Mouse (Mus musculus) kidney, embryonic 16.5 days (tissue): Measurements from ENCODE around the gene Raet1e. TPM values are rescaled to one million over a fixed set of nuclear protein-coding genes. Genes with fewer than 3 reads are reported as not detected.
"Not testable (repeated sequence)": the region's sequence is repeated elsewhere in the genome, so short reads cannot be mapped to it uniquely, and the experiment has no call there.

Experiments
- ATAC-seq: fragments of 200-750 bp; cut with Nextera tagmentation; 2 replicates; pipeline ENCODE4 v1.8.0; 2017; ENCODE audit warnings: moderate TSS enrichment; ENCODE audit not compliant: low FRiP score, low TSS enrichment
- H3K27ac ChIP-seq: fragments of 300-500 bp; sonication (generic); 2 replicates; pipeline ENCODE4 v1.5.1; 2014; ENCODE audit warnings: low read length
- H3K27me3 ChIP-seq: fragments of 300-500 bp; sonication (generic); 2 replicates; pipeline ENCODE4 v1.6.1; 2014; ENCODE audit warnings: low read length, control low read depth, mixed read lengths; ENCODE audit not compliant: insufficient read depth
- H3K36me3 ChIP-seq: fragments of 300-500 bp; sonication (generic); 2 replicates; pipeline ENCODE4 v1.6.1; 2014; ENCODE audit warnings: low read length, control low read depth, mixed read lengths; ENCODE audit not compliant: insufficient read depth
- H3K4me1 ChIP-seq: fragments of 300-500 bp; sonication (generic); 2 replicates; pipeline ENCODE4 v1.6.1; 2014; ENCODE audit warnings: low read length, control low read depth, mixed read lengths; ENCODE audit not compliant: insufficient read depth
- H3K4me2 ChIP-seq: fragments of 300-500 bp; sonication (generic); replicated peaks from 2 replicates; pipeline ENCODE4 v1.6.1; 2014; ENCODE audit warnings: low read depth, low read length
- H3K4me3 ChIP-seq: fragments of 300-500 bp; sonication (generic); 2 replicates; pipeline ENCODE4 v1.5.1; 2014; ENCODE audit warnings: mild to moderate bottlenecking, low read length
- H3K9ac ChIP-seq: fragments of 300-500 bp; sonication (generic); replicated peaks from 2 replicates; pipeline ENCODE4 v1.6.1; 2014; ENCODE audit warnings: low read length
- H3K9me3 ChIP-seq: fragments of 300-500 bp; sonication (generic); 2 replicates; pipeline ENCODE4 v1.6.1; 2016; ENCODE audit warnings: low read length, control low read depth
- WGBS: fragments of 180-500 bp; shearing (Covaris S2); extraction: QIAGEN DNeasy Blood & Tissue Kit; methylation state at CpG from one replicate; pipeline ENCODE4 v1.1.7; 2014; 5-methylcytosine and 5-hydroxymethylcytosine counted together
- polyA plus RNA-seq: library from polyadenylated mRNA; unstranded; fragments of >200 nt; fragmentation: Nextera tagmentation; extraction: Ambion mirVana; gene quantifications from 2 replicates; pipeline ENCODE4 v1.2.1, GENCODE M21; 2015

Gene Raet1e
- polyA plus RNA-seq, 1 experiment from 2014 or later = 13.1 TPM

- not testable (repeated sequence) for ATAC-seq, H3K4me2 ChIP-seq, H3K9ac ChIP-seq, H3K27me3 ChIP-seq, H3K36me3 ChIP-seq, H3K27ac ChIP-seq, H3K4me1 ChIP-seq, H3K9me3 ChIP-seq, H3K4me3 ChIP-seq
- 0% methylated on average over 1 of the region's 1 CpGs for WGBS
These were observed 238.3 kb downstream of the Raet1e start for GRCm38 (mm10) chr10:22396680-22397079.

GRCm38 (mm10) chr10:22402225-22402917 is 244.0 kb downstream of the Raet1e start:
- H3K9me3 ChIP-seq, H3K36me3 ChIP-seq, H3K27ac ChIP-seq, H3K9ac ChIP-seq, H3K4me2 ChIP-seq, H3K4me3 ChIP-seq, H3K4me1 ChIP-seq, H3K27me3 ChIP-seq: not testable (repeated sequence)
- 4% methylated on average over 9 of the region's 11 CpGs for WGBS
- ATAC-seq = peak; percentile 90

GRCm38 (mm10) chr10:22413702-22414494 is 255.5 kb downstream of the Raet1e start:
- H3K27me3 ChIP-seq, H3K4me3 ChIP-seq, H3K9ac ChIP-seq, H3K4me2 ChIP-seq, H3K9me3 ChIP-seq, H3K36me3 ChIP-seq, H3K4me1 ChIP-seq, H3K27ac ChIP-seq: not testable (repeated sequence)
- ATAC-seq = peak; percentile 85
- 0% methylated on average over 1 of the region's 8 CpGs for WGBS

Other genes starting within 250 kb of the Raet1e start
- not detected in 2 replicates for gene 4930444G20Rik, start 90.5 kb upstream of the Raet1e start, polyA plus RNA-seq
- gene E030030I06Rik, start 9.3 kb upstream of the Raet1e start, polyA plus RNA-seq = 30.1 and 31.6 TPM in 2 replicates
- gene H60b, start within 50 bp of the Raet1e start, polyA plus RNA-seq = 1.5 and 1.7 TPM in 2 replicates
- gene Raet1d, start 202.0 kb downstream of the Raet1e start, polyA plus RNA-seq = 13.1 and 14.0 TPM in 2 replicates